Mouse (Mus musculus): Measurements from ENCODE around the gene Nt5dc3.

DNA sequence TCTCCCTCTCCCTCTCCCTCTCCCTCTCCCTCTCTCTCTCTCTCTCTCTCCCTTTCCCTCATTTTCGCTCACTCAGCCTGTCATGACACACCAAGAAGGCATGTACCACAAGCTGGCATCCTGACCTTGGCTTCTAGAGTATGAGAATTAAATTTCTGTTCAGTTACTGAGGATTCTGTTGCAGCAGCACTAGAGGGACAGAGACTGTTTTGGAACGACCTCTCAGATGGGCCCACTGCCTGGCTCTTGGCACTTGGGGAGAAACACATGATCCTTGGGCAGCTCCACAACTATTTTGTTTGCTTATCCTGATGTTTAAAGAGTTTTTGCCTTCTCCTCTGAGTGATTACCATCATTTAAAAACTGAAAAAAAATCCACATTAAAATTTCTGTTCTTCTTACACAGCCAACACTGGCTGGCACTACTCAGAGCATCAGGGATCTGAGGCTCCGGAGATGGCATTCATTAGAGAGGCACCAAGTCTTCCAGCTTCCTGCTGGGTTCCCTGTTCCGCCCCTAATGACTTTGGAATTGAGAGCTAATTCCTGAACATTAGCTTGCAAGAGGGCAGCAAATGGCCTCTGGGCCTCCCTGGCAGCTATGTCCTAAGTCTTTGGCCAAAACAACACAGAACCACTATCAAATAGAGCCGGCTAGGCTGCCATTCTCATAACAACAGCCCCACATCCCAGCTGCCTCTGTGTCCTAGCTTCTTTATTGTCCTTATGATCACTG is 101.4 kb downstream of the Nt5dc3 start:
- TF ChIP-seq POLR2A (IDR thresholded peaks at IDR 0.05; ENCODE audit: low read depth, low read length) = no peak
- no peak for TF ChIP-seq CTCF (IDR thresholded peaks at IDR 0.05; ENCODE audit: extremely low read depth, insufficient read depth, insufficient read length, insufficient replicate concordance)
